Mouse (Mus musculus) liver, embryonic 14.5 days (tissue): Measurements from ENCODE around the gene Dvl1. TPM values are rescaled to one million over a fixed set of nuclear protein-coding genes. Genes with fewer than 3 reads are reported as not detected.

Source experiments
- ATAC-seq: fragments of 200-750 bp; cut with Nextera tagmentation; 2 replicates; pipeline ENCODE4 v1.8.0; 2017; ENCODE audit warnings: moderate number of reproducible peaks, mild to moderate bottlenecking, moderate library complexity; ENCODE audit not compliant: insufficient read depth
- DNase-seq, 3 experiments: peaks; one replicate each; pipeline ENCODE4 v3.0.0-alpha.2; 2012 to 2013; ENCODE audit warnings: low read depth in 3 of 3, low spot score in 3 of 3
- H3K27ac ChIP-seq: fragments of 300-500 bp; sonication (generic); 2 replicates; pipeline ENCODE4 v1.5.1; 2014; ENCODE audit warnings: moderate library complexity, mild to moderate bottlenecking, control low read depth, inconsistent platforms
- H3K27me3 ChIP-seq: fragments of 300-500 bp; sonication (generic); 2 replicates; pipeline ENCODE4 v1.6.1; 2014; ENCODE audit warnings: mild to moderate bottlenecking, low read length, moderate library complexity; ENCODE audit not compliant: control insufficient read depth, insufficient read depth
- H3K36me3 ChIP-seq: fragments of 300-500 bp; sonication (generic); replicated peaks from 2 replicates; pipeline ENCODE4 v1.6.1; 2014; ENCODE audit warnings: low read depth; ENCODE audit not compliant: control insufficient read depth, insufficient read depth
- H3K4me1 ChIP-seq, 2 experiments: fragments of 200-500 bp in 1 of 2; fragments of 300-500 bp in 1 of 2; sonication (generic) in 1 of 2; replicated peaks; 2 replicates each; pipeline ENCODE4 v1.6.1; 2012 to 2014; ENCODE audit warnings: antibody characterized with exemption in 1 of 2, inconsistent platforms in 1 of 2, low read length in 1 of 2; ENCODE audit not compliant: control insufficient read depth in 2 of 2, insufficient read depth in 2 of 2
- H3K4me2 ChIP-seq: fragments of 300-500 bp; sonication (generic); 2 replicates; pipeline ENCODE4 v1.6.1; 2014; ENCODE audit warnings: low read depth, mild to moderate bottlenecking, control low read depth, moderate library complexity
- H3K4me3 ChIP-seq, 2 experiments: fragments of 200-500 bp in 1 of 2; fragments of 300-500 bp in 1 of 2; sonication (generic) in 1 of 2; 2 replicates each; pipeline ENCODE4 v1.5.1; 2012 to 2014; ENCODE audit warnings: low read depth in 2 of 2, low read length in 2 of 2, mild to moderate bottlenecking in 2 of 2, control low read depth in 1 of 2, inconsistent platforms in 1 of 2, moderate library complexity in 1 of 2; ENCODE audit not compliant: insufficient read depth in 1 of 2
- H3K9ac ChIP-seq: fragments of 300-500 bp; sonication (generic); replicated peaks from 2 replicates; pipeline ENCODE4 v1.6.1; 2014; ENCODE audit warnings: mild to moderate bottlenecking, control low read depth, moderate library complexity
- H3K9me3 ChIP-seq: fragments of 300-500 bp; sonication (generic); 2 replicates; pipeline ENCODE4 v1.6.1; 2016; ENCODE audit warnings: low read length, mixed read lengths; ENCODE audit not compliant: control insufficient read depth
- CTCF ChIP-seq: IDR thresholded peaks from 2 replicates; pipeline ENCODE4 v1.5.1; 2016; ENCODE audit warnings: antibody characterized with exemption, low read depth, control low read depth
- EP300 ChIP-seq: IDR thresholded peaks from 2 replicates; pipeline ENCODE4 v1.6.1; 2016; ENCODE audit warnings: antibody characterized with exemption, low read depth
- WGBS: fragments of 180-500 bp; shearing (Covaris S2); extraction: QIAGEN DNeasy Blood & Tissue Kit; methylation state at CpG from one replicate; pipeline ENCODE4 v1.1.7; 2014; ENCODE audit not compliant: insufficient replicate concordance; 5-methylcytosine and 5-hydroxymethylcytosine counted together
- polyA plus RNA-seq, 2 experiments: library from polyadenylated mRNA; depleted of rRNA in 1 of 2; stranded (reverse) in 1 of 2; unstranded in 1 of 2; fragments of >200 nt; fragmentation: Nextera tagmentation in 1 of 2; extraction: Ambion mirVana in 1 of 2; gene quantifications; 2 replicates each; pipeline versions ENCODE4 v1.2.1 to v1.2.3; 2012 to 2014

Dvl1 gene
- polyA plus RNA-seq, 2 experiments, result 2.8 to 20.9 TPM

DNA sequence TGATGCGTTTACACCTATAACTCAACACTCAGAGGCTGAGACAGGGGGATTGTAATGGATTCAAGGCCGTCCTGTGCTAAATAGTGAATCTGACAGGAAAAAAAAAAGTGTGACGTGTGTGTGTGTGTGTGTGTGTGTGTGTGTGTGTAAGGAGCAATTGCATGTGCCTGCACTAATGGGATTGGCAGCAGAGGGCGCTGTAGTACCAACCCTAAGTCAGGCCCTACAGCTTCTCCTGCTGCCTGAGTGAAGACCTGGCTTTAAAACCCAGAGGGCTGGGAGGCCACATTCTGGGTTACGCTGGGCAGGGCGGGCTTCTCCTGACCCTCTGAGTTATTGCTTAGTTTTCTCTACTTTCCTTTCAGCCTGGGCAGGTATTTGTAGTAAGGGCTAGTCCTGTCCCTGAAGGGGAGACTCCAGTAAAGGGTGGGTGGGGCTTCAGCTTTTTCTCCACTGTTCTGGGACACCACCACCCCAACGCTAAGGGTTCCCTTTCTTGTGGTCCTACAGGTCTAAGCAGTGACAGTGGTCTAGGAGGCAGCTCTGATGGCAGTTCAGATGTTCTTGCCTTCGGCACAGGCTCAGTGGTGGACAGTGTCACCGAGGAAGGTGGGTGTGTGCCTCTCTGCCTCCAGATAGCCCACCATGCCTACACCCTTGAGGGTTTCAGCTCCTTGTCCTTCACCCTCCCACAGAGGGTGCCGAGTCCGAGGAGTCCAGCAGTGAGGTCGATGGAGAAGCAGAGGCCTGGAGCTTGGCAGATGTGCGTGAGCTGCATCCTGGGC, 57.3 kb downstream of the Dvl1 start:
- TF ChIP-seq CTCF (peak; percentile 70), EP300 (no peak)
- no peak overlapping the region for H3K27ac ChIP-seq
- 82% methylated on average over 13 of the region's 13 CpGs for WGBS

DNA sequence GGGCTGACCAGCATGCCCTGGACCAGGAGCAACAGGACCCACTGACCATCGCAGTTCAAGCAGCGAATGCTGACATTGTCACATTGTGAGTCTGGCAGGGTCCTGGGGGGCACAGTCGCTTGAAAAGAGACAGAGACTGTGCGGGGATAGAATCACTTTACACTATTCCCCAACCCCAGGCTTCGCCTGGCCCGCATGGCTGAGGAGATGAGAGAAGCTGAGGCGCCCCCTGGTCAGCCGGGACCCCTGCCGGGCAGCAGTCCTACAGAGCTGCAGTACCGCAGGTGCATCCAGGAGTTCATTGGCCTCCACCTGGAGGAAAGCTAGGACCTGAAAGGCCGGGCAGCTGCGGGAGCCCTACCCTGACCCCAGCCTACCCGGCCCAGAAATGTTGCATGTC, 58.4 kb downstream of the Dvl1 start:
- H3K9me3 ChIP-seq, result no peaks in the 10 kb centered on the region
- no peak for ATAC-seq
- peaks cover 16% of the 10 kb centered on the region for H3K36me3 ChIP-seq
- no peak overlapping the region for H3K4me2 ChIP-seq
- no peak overlapping the region for H3K27ac ChIP-seq
- no peak overlapping the region for H3K9ac ChIP-seq
- DNase-seq, result no peak
- no peak for TF ChIP-seq EP300
- no peak for TF ChIP-seq CTCF
- no peak overlapping the region for H3K4me3 ChIP-seq
- H3K4me1 ChIP-seq, result no peaks in the 10 kb centered on the region
- WGBS, result 81% methylated on average over 13 of the region's 13 CpGs
- H3K27me3 ChIP-seq, result no peaks in the 10 kb centered on the region

More for the DNA sequence above, 57.3 kb downstream of the Dvl1 start:
- ATAC-seq (no peak), DNase-seq (no peak)
- Histone ChIP-seq H3K36me3 (peaks cover 16% of the 10 kb centered on the region), H3K9ac (no peak overlapping the region), H3K4me2 (no peak overlapping the region), H3K27me3 (no peaks in the 10 kb centered on the region), H3K4me3 (no peak overlapping the region), H3K4me1 (no peaks in the 10 kb centered on the region), H3K9me3 (no peaks in the 10 kb centered on the region)

DNA sequence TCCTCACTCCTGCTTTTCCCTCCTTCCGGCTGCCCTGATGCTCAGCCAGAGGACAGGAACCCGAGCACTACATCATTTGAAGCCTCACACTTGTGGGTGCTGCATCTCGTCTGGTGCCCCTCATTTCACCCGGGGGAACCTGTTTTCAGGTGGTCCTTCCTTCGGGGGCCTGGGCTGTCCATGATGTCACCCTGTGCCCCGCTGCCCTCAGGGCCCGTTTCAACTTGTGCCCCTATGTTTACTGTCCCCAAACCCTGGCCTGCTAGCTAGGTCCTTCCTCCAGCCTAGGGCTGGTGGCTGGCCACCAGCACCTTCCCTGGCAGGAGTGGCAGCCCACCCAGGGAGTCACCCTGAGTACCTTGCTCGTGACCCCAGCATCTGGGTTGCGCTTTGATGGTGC, 58.9 kb downstream of the Dvl1 start:
- H3K27me3 ChIP-seq, result no peaks in the 10 kb centered on the region
- peaks cover 16% of the 10 kb centered on the region for H3K36me3 ChIP-seq
- WGBS, result 75% methylated on average over 9 of the region's 9 CpGs
- no peak for TF ChIP-seq CTCF
- TF ChIP-seq EP300, result no peak
- no peaks in the 10 kb centered on the region for H3K4me1 ChIP-seq
- H3K9ac ChIP-seq, result no peak overlapping the region
- DNase-seq (no peak), ATAC-seq (no peak)
- no peak overlapping the region for H3K27ac ChIP-seq
- H3K4me2 ChIP-seq, result no peak overlapping the region
- H3K4me3 ChIP-seq, result no peak overlapping the region
- H3K9me3 ChIP-seq, result no peaks in the 10 kb centered on the region

DNA sequence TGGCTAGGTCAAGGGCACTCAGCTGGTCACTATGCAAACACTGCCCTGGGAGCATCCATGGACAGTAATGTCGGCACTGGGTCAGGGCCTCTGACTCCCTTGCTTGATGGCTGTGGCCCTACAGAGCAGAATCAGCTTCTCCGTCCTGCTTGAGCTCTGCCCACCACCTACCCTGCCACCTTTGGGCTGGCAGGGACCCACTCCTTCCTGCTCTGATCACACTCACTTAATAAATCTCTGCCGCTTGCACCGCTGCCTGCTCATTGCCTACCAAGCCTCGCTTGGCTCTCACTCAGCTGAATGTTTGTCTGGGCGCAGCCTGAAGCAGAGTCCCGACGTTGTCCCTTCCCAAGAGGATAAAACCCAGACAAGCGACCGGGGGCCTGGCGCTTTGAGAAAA, 59.8 kb downstream of the Dvl1 start:
- WGBS, result 73% methylated on average over 11 of the region's 11 CpGs
- TF ChIP-seq CTCF, result no peak
- no peak for TF ChIP-seq EP300
- no peak overlapping the region for H3K27ac ChIP-seq
- DNase-seq (no peak), ATAC-seq (no peak)
- H3K9me3 ChIP-seq, result no peaks in the 10 kb centered on the region
- no peak overlapping the region for H3K4me2 ChIP-seq
- no peak overlapping the region for H3K9ac ChIP-seq
- H3K36me3 ChIP-seq, result peaks cover 12% of the 10 kb centered on the region
- no peaks in the 10 kb centered on the region for H3K27me3 ChIP-seq
- no peaks in the 10 kb centered on the region for H3K4me1 ChIP-seq
- no peak overlapping the region for H3K4me3 ChIP-seq

DNA sequence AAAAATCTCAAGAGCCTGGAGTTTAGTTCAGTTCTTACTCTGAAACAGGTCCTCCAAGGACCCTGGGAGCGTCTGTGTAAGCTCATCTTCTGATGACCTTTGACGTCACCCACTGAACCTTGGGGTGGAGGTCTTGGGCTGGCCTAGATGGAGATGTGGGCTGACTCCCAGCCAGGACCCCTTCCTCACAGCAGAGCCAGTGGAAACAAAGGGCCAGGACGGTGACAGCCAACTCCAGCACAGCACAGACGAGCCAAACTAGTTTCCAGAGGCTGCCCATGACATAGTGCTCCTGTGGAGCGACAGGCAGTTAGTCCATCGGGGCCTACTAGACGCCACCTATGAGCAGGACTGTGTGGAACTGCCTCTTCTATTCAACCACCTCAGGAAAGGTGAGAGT, 61.1 kb downstream of the Dvl1 start:
- 76% methylated on average over 7 of the region's 7 CpGs for WGBS
- TF ChIP-seq EP300 (no peak), CTCF (no peak)
- Histone ChIP-seq H3K36me3 (peaks cover 6% of the 10 kb centered on the region), H3K27me3 (no peaks in the 10 kb centered on the region), H3K4me3 (no peak overlapping the region), H3K27ac (no peak overlapping the region), H3K9ac (no peak overlapping the region), H3K4me1 (no peaks in the 10 kb centered on the region), H3K4me2 (no peak overlapping the region), H3K9me3 (no peaks in the 10 kb centered on the region)
- DNase-seq (no peak), ATAC-seq (peak; percentile 8; the same call in 1 of the 2 replicates)
